Mouse (Mus musculus) gastrocnemius, adult 8-10 months (tissue): ENCODE measurements around the gene Btrc. TPM values are rescaled to one million over a fixed set of nuclear protein-coding genes. Genes with fewer than 3 reads are reported as not detected.
"Not testable (repeated sequence)": the region's sequence is repeated elsewhere in the genome, so short reads cannot be mapped to it uniquely, and the experiment has no call there.

ENCODE experiments used
- DNase-seq, 2 experiments: peaks; one replicate each; pipeline ENCODE4 v3.0.0; 2022; ENCODE audit warnings: low spot score in 2 of 2
- total RNA-seq, 4 experiments: library from RNA; stranded (reverse); gene quantifications; 2 replicates each; pipeline ENCODE4 v1.2.4; 2022

The Btrc gene
- total RNA-seq, result 10 to 100 TPM; 23.5 to 26.9 (median 25.3) TPM

DNA sequence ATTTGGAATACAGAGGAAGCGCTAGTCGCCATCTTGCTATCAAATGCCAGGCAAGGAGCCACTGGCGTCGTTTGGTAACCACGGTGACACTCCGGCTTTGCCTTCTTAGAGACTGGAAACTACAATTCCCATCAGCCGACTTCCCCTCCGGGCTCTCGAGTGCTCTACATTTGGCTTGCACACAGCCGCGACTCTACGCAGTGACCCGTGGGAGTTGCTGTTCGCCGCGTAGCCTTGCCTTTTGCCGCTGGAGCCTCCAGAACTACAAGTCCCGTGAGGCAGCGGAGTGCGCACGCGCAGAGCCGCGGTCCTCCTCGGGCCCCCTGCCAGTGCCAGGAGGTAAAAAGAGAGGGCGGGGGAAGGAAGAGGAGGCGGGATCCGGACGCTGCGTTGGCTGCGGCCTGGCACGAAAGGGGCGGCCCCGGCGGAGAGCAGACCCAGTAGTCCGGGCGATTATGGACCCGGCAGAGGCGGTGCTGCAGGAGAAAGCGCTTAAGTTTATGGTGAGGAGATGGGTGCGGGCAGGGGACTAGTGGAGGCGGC lies at the start of gene Btrc:
TSS of gene Btrc (plus strand) at position 351 of the 543 bp plus-strand sequence.
- DNase-seq, result peak; percentile 100

DNA sequence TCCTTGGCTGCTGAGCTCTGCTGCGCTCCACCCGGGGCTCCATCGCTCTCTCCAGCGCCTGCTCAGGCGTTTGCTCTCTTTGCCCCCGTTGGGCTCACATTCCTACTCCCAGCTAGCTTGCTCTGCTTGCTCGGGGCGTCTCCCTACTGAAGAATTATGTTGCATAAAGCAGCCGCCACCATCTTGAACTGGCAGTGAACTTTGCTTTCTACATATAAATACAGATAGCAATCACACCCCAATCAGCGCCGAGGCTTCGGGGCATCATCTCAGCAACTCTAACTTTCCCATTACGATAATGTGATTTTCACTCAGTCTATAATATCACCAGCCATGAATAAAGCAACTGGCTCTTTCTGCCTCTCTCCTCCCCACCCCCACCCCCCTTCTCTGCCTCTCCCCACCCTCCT lies 46.1 kb upstream of the Btrc start:
- no peak for DNase-seq

GRCm38 (mm10) chr19:45321062-45321461 lies 42.5 kb upstream of the Btrc start:
- no peak for DNase-seq

- DNase-seq, result peak in 1 of 2 experiments; percentile 33
Observed at GRCm38 (mm10) chr19:45329039-45329438, 34.5 kb upstream of the Btrc start.

GRCm38 (mm10) chr19:45329748-45330298 lies 33.7 kb upstream of the Btrc start:
- no peak for DNase-seq

- DNase-seq, result no peak
Observed at GRCm38 (mm10) chr19:45336718-45337117, 26.8 kb upstream of the Btrc start.

- DNase-seq, result no peak
Observed at GRCm38 (mm10) chr19:45338182-45338581, 25.4 kb upstream of the Btrc start.

- DNase-seq, result no peak
Observed at GRCm38 (mm10) chr19:45343941-45344340, 19.6 kb upstream of the Btrc start.

DNA sequence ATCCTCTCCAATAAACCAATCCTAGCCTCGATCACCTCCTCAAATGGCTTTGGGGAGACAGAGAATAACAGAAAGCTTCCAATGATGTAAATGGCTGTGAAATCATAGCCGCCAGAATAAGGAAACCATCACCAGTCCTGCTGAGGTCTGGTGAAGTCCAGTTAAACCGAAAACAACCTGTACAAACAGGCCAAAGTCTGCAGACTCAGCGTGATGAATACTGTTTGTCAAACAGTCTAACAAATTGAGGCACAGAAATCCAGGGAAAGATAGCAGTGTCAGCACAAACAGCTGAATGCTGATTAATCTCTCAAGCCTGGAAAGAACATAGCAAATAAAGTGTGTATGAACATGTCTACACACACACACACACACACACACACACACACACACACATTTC lies 15.3 kb upstream of the Btrc start:
- DNase-seq, result no peak

DNA sequence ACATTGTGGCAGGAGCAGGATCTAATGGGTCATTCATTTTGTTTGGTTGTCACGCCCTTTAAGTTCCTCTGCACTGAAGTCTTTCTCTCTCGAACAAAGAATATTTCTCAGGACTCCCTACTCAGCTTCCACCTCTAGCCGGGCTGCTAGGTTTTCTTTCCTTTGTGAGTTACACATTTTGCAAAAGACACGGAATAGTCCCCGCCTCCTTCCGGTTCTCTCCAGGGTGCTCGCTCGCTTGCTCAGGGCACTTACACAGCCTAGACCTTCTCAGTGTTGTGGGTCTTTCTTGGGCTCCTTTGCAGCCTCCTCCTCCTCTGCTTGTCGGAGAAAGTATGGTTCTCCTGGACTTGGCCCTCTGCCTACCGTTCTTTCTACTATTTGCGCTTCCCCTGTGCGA lies 13.1 kb upstream of the Btrc start:
- DNase-seq, result no peak

DNA sequence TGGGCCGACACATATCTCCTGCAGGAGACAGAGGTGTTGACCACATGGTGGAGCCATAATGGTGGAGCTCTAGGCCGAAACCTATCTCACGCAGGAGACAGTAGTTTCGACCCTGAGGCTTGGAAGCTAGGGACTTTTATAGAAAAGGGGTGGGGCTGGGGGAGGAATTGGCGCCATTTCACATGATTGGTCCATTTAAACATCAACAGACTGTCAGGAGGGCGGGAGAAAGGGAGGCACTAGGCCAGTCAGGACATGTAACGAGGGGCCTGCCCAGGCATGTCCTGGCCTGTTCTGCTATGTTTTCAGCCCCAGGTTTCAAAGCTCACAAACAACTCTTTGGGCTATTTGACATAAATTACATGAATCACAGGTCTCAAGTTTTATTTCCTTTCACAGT lies 10.8 kb upstream of the Btrc start:
- DNase-seq, result not testable (repeated sequence)

- no peak for DNase-seq
Observed at GRCm38 (mm10) chr19:45355678-45356077, 7.9 kb upstream of the Btrc start.

GRCm38 (mm10) chr19:45356868-45357267 lies 6.7 kb upstream of the Btrc start:
- DNase-seq, result not testable (repeated sequence)

- DNase-seq, result no peak
Observed at GRCm38 (mm10) chr19:45360486-45360885, 3.0 kb upstream of the Btrc start.

GRCm38 (mm10) chr19:45363933-45364391 lies 428 bp downstream of the Btrc start:
- no peak for DNase-seq

DNA sequence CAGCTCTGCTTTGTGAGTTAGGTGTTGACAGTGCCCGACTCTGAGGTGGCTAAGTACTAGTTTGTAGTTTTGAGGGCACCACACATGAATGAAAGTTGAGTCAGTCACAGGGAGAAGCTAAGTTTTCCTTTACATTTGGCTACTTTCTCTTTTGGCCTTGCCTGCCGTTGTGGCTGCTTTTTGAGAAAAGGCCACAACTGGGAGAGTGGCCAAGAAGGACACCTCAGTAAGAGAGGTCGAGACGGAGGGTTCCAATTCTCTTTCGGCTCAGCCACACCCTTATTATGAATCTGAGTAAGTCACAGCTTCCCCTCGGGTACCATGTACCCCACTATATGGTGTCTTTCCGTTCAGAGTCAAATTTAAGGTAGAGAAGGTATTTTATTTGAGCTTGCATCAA lies 3.1 kb downstream of the Btrc start:
- DNase-seq, result no peak

DNA sequence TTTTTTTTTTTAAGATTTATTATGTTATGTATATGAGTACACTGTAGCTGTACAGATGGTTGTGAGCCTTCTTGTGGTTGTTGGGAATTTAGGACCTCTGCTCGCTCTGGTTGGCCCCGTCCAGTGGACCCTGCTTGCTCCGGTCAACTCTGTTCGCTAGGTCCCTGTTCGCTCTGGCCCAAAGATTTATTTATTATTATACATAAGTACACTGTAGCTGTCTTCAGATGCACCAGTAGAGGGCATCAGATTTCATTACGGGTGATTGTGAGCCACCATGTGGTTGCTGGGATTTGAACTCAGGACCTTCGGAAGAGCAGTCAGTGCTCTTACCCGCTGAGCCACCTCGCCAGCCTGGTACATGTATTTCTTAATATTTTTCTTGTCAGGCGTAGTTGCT lies 21.3 kb downstream of the Btrc start:
- DNase-seq, result not testable (repeated sequence)

DNA sequence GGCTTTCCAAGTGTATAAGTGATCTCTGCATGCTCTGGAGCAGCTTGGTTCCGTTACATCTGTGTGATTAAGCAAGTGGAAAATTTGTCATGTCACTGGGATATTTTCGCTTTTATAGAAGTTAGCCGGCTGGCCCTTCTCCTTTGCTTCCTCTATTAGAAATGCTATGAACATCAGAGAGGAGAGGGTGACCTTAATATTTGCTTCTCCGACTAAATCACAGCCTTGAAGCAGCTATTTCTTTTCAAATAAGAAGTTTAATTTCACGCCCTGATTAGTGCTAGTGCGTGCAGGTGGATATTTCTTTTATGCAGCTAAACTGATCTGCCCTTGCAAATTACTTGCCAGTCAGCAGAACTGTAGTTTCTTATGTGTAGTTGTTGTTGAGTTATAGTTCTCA lies 25.0 kb downstream of the Btrc start:
- no peak for DNase-seq

- DNase-seq, result no peak
Observed at GRCm38 (mm10) chr19:45394078-45394477, 30.5 kb downstream of the Btrc start.

- DNase-seq, result no peak
Observed at GRCm38 (mm10) chr19:45411000-45411399, 47.5 kb downstream of the Btrc start.

- no peak for DNase-seq
Observed at GRCm38 (mm10) chr19:45412694-45413093, 49.2 kb downstream of the Btrc start.

DNA sequence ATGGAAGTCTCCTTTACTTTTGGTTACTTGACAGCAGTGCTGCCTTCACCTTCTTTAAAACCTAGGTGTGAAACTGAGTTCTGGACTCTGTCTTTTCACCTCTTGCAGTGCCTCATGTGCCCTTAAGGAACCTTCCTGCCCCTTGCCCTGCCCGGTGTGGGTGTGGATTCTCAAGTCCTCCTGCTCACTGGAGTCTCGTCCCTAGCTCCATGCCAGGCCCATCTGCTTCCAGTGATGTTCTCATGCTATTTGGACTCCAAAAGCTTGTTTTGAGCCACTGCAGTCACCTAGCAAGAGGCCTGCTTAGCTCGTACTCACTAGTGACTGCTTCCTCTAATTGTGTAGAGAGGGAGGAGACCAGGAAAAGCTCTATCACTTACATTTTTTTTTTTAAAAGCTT lies 50.4 kb downstream of the Btrc start:
- DNase-seq, result no peak

GRCm38 (mm10) chr19:45417601-45418000 lies 54.1 kb downstream of the Btrc start:
- no peak for DNase-seq

- no peak for DNase-seq
Observed at GRCm38 (mm10) chr19:45422276-45422675, 58.7 kb downstream of the Btrc start.
